Mouse (Mus musculus) liver, postnatal 0 days (tissue): ENCODE data around the gene Rmi2. TPM values are rescaled to one million over a fixed set of nuclear protein-coding genes. Genes with fewer than 3 reads are reported as not detected.

Experiments used
- ATAC-seq: fragments of 200-750 bp; cut with Nextera tagmentation; 2 replicates; pipeline ENCODE4 v1.8.0; 2017; ENCODE audit warnings: mild to moderate bottlenecking, moderate library complexity
- DNase-seq: peaks from one replicate; pipeline ENCODE4 v3.0.0-alpha.2; 2016
- H3K27ac ChIP-seq: fragments of 300-500 bp; sonication (generic); 2 replicates; pipeline ENCODE4 v1.5.1; 2014; ENCODE audit warnings: antibody characterized with exemption, moderate library complexity, mild to moderate bottlenecking, low read depth
- H3K27me3 ChIP-seq: fragments of 300-500 bp; sonication (generic); 2 replicates; pipeline ENCODE4 v1.6.1; 2014; ENCODE audit warnings: low read length, control low read depth, mixed read lengths; ENCODE audit not compliant: insufficient read depth
- H3K36me3 ChIP-seq: fragments of 300-500 bp; sonication (generic); replicated peaks from 2 replicates; pipeline ENCODE4 v1.6.1; 2014; ENCODE audit warnings: mild to moderate bottlenecking, control low read depth, low read length, moderate library complexity, mixed read lengths; ENCODE audit not compliant: insufficient read depth
- H3K4me1 ChIP-seq: fragments of 300-500 bp; sonication (generic); 2 replicates; pipeline ENCODE4 v1.6.1; 2014; ENCODE audit warnings: antibody characterized with exemption, mild to moderate bottlenecking, control low read depth; ENCODE audit not compliant: insufficient read depth
- H3K4me2 ChIP-seq: fragments of 300-500 bp; sonication (generic); 2 replicates; pipeline ENCODE4 v1.6.1; 2014; ENCODE audit warnings: low read depth, mild to moderate bottlenecking, low read length, moderate library complexity, mixed read lengths
- H3K4me3 ChIP-seq: fragments of 300-500 bp; sonication (generic); 2 replicates; pipeline ENCODE4 v1.5.1; 2014; ENCODE audit warnings: low read depth, low read length
- H3K9ac ChIP-seq: fragments of 300-500 bp; sonication (generic); replicated peaks from 2 replicates; pipeline ENCODE4 v1.6.1; 2014; ENCODE audit warnings: mild to moderate bottlenecking, moderate library complexity
- H3K9me3 ChIP-seq: fragments of 300-500 bp; sonication (generic); 2 replicates; pipeline ENCODE4 v1.6.1; 2016; ENCODE audit warnings: mild to moderate bottlenecking, control low read depth, low read length, mixed read lengths
- CTCF ChIP-seq: sonication (generic); IDR thresholded peaks from 2 replicates; pipeline ENCODE4 v1.5.1; 2016; ENCODE audit warnings: antibody characterized with exemption, low read depth
- EP300 ChIP-seq: IDR thresholded peaks from 2 replicates; pipeline ENCODE4 v1.6.1; 2016; ENCODE audit warnings: antibody characterized with exemption, low read depth, mild to moderate bottlenecking
- WGBS: fragments of 180-500 bp; shearing (Covaris S2); extraction: QIAGEN DNeasy Blood & Tissue Kit; methylation state at CpG from one replicate; pipeline ENCODE4 v1.1.7; 2014; ENCODE audit not compliant: insufficient replicate concordance; 5-methylcytosine and 5-hydroxymethylcytosine counted together
- polyA plus RNA-seq: library from polyadenylated mRNA; unstranded; fragments of >200 nt; fragmentation: Nextera tagmentation; extraction: Ambion mirVana; gene quantifications from 2 replicates; pipeline ENCODE4 v1.2.1, GENCODE M21; 2015

Gene Rmi2
- polyA plus RNA-seq, 1 experiment from 2014 or later, result 1.1 TPM

GRCm38 (mm10) chr16:10881231-10881962, 46.5 kb downstream of the Rmi2 start:
- ATAC-seq (no peak), DNase-seq (no peak)
- no peak overlapping the region for H3K27ac ChIP-seq
- no peaks in the 10 kb centered on the region for H3K9me3 ChIP-seq
- no peaks in the 10 kb centered on the region for H3K4me1 ChIP-seq
- no peak overlapping the region for H3K4me2 ChIP-seq
- WGBS, result 46% methylated on average over 4 of the region's 4 CpGs
- no peak overlapping the region for H3K4me3 ChIP-seq
- no peaks in the 10 kb centered on the region for H3K36me3 ChIP-seq
- no peak for TF ChIP-seq CTCF
- no peak for TF ChIP-seq EP300
- H3K9ac ChIP-seq, result no peak overlapping the region
- 0 out of 2 replicates have a peak, but pooled peaks cover 7% of the 10 kb centered on the region for H3K27me3 ChIP-seq

GRCm38 (mm10) chr16:10887436-10887835, 52.6 kb downstream of the Rmi2 start:
- WGBS, result 54% methylated on average over 2 of the region's 2 CpGs
- H3K27ac ChIP-seq, result no peak overlapping the region
- no peak overlapping the region for H3K4me3 ChIP-seq
- no peaks in the 10 kb centered on the region for H3K9me3 ChIP-seq
- TF ChIP-seq EP300 (no peak), CTCF (no peak)
- H3K27me3 ChIP-seq, result no peaks in the 10 kb centered on the region
- H3K4me2 ChIP-seq, result no peak overlapping the region
- DNase-seq (no peak), ATAC-seq (no peak)
- no peak overlapping the region for H3K9ac ChIP-seq
- H3K36me3 ChIP-seq, result no peaks in the 10 kb centered on the region
- no peaks in the 10 kb centered on the region for H3K4me1 ChIP-seq

- no peaks in the 10 kb centered on the region for H3K36me3 ChIP-seq
- TF ChIP-seq CTCF (peak; percentile 74), EP300 (no peak)
- H3K9ac ChIP-seq, result no peak overlapping the region
- H3K4me2 ChIP-seq, result no peak overlapping the region
- 61% methylated on average over 3 of the region's 3 CpGs for WGBS
- H3K27me3 ChIP-seq, result no peaks in the 10 kb centered on the region
- H3K4me3 ChIP-seq, result no peak overlapping the region
- ATAC-seq (no peak), DNase-seq (no peak)
- no peaks in the 10 kb centered on the region for H3K9me3 ChIP-seq
- no peaks in the 10 kb centered on the region for H3K4me1 ChIP-seq
- no peak overlapping the region for H3K27ac ChIP-seq
These were observed 55.5 kb downstream of the Rmi2 start for GRCm38 (mm10) chr16:10890363-10890762.

- DNase-seq, result no peak
- no peaks in the 10 kb centered on the region; the same call in 1 of the 2 replicates for H3K4me1 ChIP-seq
- H3K27ac ChIP-seq, result no peak overlapping the region
- no peak overlapping the region for H3K4me3 ChIP-seq
- no peak overlapping the region for H3K9ac ChIP-seq
- peaks cover 3% of the 10 kb centered on the region; the same call in 1 of the 2 replicates for H3K9me3 ChIP-seq
- no peak for ATAC-seq
- H3K27me3 ChIP-seq, result no peaks in the 10 kb centered on the region
- no peaks in the 10 kb centered on the region for H3K36me3 ChIP-seq
- WGBS, result 72% methylated on average over 4 of the region's 4 CpGs
- H3K4me2 ChIP-seq, result no peak overlapping the region
- TF ChIP-seq CTCF, result no peak
- no peak for TF ChIP-seq EP300
These were observed 58.3 kb downstream of the Rmi2 start for GRCm38 (mm10) chr16:10893161-10893560.

- no peaks in the 10 kb centered on the region for H3K36me3 ChIP-seq
- TF ChIP-seq CTCF (no peak), EP300 (no peak)
- no peak for ATAC-seq
These were observed 61.0 kb downstream of the Rmi2 start for GRCm38 (mm10) chr16:10895906-10896305.

GRCm38 (mm10) chr16:10897372-10897771, 62.5 kb downstream of the Rmi2 start:
- TF ChIP-seq CTCF (no peak), EP300 (no peak)
- H3K4me1 ChIP-seq, result no peaks in the 10 kb centered on the region; the same call in 1 of the 2 replicates
- no peak overlapping the region for H3K4me2 ChIP-seq
- no peak overlapping the region for H3K27ac ChIP-seq
- H3K9me3 ChIP-seq, result peaks cover 3% of the 10 kb centered on the region; the same call in 1 of the 2 replicates
- 41% methylated on average over 6 of the region's 6 CpGs for WGBS
- H3K27me3 ChIP-seq, result no peaks in the 10 kb centered on the region
- ATAC-seq, result no peak
- H3K4me3 ChIP-seq, result no peak overlapping the region
- no peak overlapping the region for H3K9ac ChIP-seq
- DNase-seq, result no peak
- no peaks in the 10 kb centered on the region for H3K36me3 ChIP-seq

More at GRCm38 (mm10) chr16:10895906-10896305, 61.0 kb downstream of the Rmi2 start:
- H3K27ac ChIP-seq, result no peak overlapping the region
- no peaks in the 10 kb centered on the region for H3K27me3 ChIP-seq
- no peak overlapping the region for H3K4me3 ChIP-seq
- WGBS, result 79% methylated on average over 3 of the region's 3 CpGs
- no peaks in the 10 kb centered on the region; the same call in 1 of the 2 replicates for H3K4me1 ChIP-seq
- peaks cover 3% of the 10 kb centered on the region; the same call in 1 of the 2 replicates for H3K9me3 ChIP-seq
- no peak overlapping the region for H3K9ac ChIP-seq
- H3K4me2 ChIP-seq, result no peak overlapping the region
- DNase-seq, result no peak
